Mouse (Mus musculus) brain, embryonic 14.5 days (tissue): Measurements from ENCODE around the gene Slc35c1.

Source experiments
- CTCF ChIP-seq: fragments of 200-500 bp; IDR thresholded peaks from 2 replicates; pipeline ENCODE4 v1.5.1; 2012; ENCODE audit warnings: inconsistent platforms, mild to moderate bottlenecking, moderate library complexity, borderline replicate concordance; ENCODE audit not compliant: insufficient read depth, insufficient read length; ENCODE audit errors: extremely low read depth
- POLR2A ChIP-seq: fragments of 200-500 bp; IDR thresholded peaks from 2 replicates; pipeline ENCODE4 v1.6.1; 2012; ENCODE audit warnings: mild to moderate bottlenecking, inconsistent platforms, borderline replicate concordance; ENCODE audit not compliant: poor library complexity, insufficient read depth, insufficient read length, severe bottlenecking; ENCODE audit errors: extremely low read depth

GRCm38 (mm10) chr2:92464690-92465089, 4.4 kb upstream of the Slc35c1 start:
- TF ChIP-seq CTCF (no peak), POLR2A (no peak)
